Mouse (Mus musculus): Measurements from ENCODE around the gene Sipa1l1. TPM values are rescaled to one million over a fixed set of nuclear protein-coding genes. Genes with fewer than 3 reads are reported as not detected.

Gene Sipa1l1
- polyA plus RNA-seq, 1 experiment from 2014 or later, result 25.9 TPM

DNA sequence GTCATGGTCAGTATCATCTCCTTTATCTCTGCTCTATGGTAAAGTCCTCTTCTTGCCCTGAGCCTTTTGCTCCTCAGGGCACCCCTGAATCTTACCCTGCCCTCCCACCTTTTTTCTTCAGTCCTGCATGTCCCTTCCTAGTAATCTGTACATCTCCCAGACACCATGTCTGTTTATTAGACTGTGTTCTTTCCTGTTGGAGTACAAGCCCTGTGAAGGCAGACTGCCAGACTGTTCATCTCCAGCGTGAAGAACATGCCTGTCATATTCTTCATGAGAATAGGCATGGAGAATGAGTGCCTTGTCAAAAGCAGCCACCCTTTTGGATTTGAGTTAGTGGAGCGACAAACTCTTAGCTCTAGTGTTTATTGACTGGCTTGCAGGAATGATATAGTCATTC, 28.1 kb downstream of the Sipa1l1 start:
- no peak overlapping the region for H3K4me2 ChIP-seq (ENCODE audit: low read depth, low read length)

DNA sequence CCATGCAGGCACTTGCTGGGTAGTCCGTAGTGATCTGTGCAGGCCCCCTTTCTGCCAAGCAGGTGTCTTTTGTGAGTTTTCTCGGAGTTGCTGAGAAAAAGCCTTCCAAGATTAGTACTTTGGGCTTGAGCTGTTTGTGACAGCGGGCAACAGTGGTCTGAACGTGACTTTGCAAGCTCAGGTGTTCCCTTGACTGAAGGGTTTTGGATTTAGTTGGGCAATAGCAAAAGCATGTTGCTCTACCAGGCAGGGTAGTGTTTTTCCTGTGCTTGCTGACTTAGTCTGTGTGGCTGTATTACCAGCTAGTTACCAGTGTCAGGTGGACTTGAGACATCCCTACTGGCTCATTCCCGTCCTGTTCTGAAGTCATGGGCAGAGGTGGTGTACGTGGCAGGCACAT, 30.2 kb downstream of the Sipa1l1 start:
- H3K27ac ChIP-seq (ENCODE audit: low read length), result no peak overlapping the region
- peaks cover 24% of the 10 kb centered on the region for H3K4me1 ChIP-seq (replicated peaks; ENCODE audit: control insufficient read depth, insufficient read depth, low read length)
- 84% methylated on average over 6 of the region's 6 CpGs for WGBS
- no peak overlapping the region for H3K4me3 ChIP-seq (ENCODE audit: low read length)
- no peaks in the 10 kb centered on the region for H3K9me3 ChIP-seq (ENCODE audit: control insufficient read depth, low read length)
- no peaks in the 10 kb centered on the region for H3K27me3 ChIP-seq (ENCODE audit: control insufficient read depth, insufficient read depth, low read depth, low read length)
- no peak overlapping the region for H3K9ac ChIP-seq (ENCODE audit: low read length)
- 0 out of 2 replicates have a peak, but pooled peaks have one; percentile 2 for ATAC-seq (ENCODE audit: low read depth)
- no peaks in the 10 kb centered on the region for H3K36me3 ChIP-seq (ENCODE audit: control insufficient read depth, insufficient read depth, low read length)
- H3K4me2 ChIP-seq (ENCODE audit: low read depth, low read length), result no peak overlapping the region

More for the DNA sequence above, 28.1 kb downstream of the Sipa1l1 start:
- Histone ChIP-seq H3K4me1 (replicated peaks; ENCODE audit: control insufficient read depth, insufficient read depth, low read length) (peaks cover 28% of the 10 kb centered on the region), H3K27ac (ENCODE audit: low read length) (no peak overlapping the region), H3K4me3 (ENCODE audit: low read length) (no peak overlapping the region), H3K9ac (ENCODE audit: low read length) (no peak overlapping the region), H3K9me3 (ENCODE audit: control insufficient read depth, low read length) (no peaks in the 10 kb centered on the region), H3K36me3 (ENCODE audit: control insufficient read depth, insufficient read depth, low read length) (no peaks in the 10 kb centered on the region), H3K27me3 (ENCODE audit: control insufficient read depth, insufficient read depth, low read depth, low read length) (no peaks in the 10 kb centered on the region)
- ATAC-seq (ENCODE audit: low read depth), result no peak
- WGBS, result 29% methylated on average over 2 of the region's 2 CpGs

DNA sequence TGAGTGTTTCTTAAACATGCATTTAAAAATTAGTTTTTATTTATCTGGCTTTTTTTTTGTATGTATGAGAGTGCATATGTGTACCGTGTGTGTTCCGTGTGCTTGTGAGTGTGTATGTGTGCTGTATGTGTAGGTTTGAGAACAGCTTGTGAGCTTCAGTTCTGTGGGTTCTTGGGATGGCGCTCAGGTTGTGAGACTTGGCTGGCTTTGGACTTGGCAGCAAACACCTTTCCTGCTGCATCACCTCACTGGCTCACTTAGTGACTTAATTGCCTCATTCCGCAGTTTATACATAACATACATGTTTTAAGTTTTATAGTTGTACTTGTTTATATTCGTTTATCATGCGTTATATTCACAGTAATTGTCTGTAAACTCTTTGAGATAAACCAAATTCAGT, 35.0 kb downstream of the Sipa1l1 start:
- Histone ChIP-seq H3K27me3 (ENCODE audit: control insufficient read depth, insufficient read depth, low read depth, low read length) (no peaks in the 10 kb centered on the region), H3K27ac (ENCODE audit: low read length) (no peak overlapping the region), H3K4me1 (replicated peaks; ENCODE audit: control insufficient read depth, insufficient read depth, low read length) (0 out of 2 replicates have a peak, but pooled peaks cover 2% of the 10 kb centered on the region), H3K4me2 (ENCODE audit: low read depth, low read length) (no peak overlapping the region), H3K9me3 (ENCODE audit: control insufficient read depth, low read length) (no peaks in the 10 kb centered on the region), H3K4me3 (ENCODE audit: low read length) (no peak overlapping the region), H3K9ac (ENCODE audit: low read length) (no peak overlapping the region), H3K36me3 (ENCODE audit: control insufficient read depth, insufficient read depth, low read length) (no peaks in the 10 kb centered on the region)
- WGBS, result 84% methylated on average over 6 of the region's 6 CpGs
- ATAC-seq (ENCODE audit: low read depth), result no peak

DNA sequence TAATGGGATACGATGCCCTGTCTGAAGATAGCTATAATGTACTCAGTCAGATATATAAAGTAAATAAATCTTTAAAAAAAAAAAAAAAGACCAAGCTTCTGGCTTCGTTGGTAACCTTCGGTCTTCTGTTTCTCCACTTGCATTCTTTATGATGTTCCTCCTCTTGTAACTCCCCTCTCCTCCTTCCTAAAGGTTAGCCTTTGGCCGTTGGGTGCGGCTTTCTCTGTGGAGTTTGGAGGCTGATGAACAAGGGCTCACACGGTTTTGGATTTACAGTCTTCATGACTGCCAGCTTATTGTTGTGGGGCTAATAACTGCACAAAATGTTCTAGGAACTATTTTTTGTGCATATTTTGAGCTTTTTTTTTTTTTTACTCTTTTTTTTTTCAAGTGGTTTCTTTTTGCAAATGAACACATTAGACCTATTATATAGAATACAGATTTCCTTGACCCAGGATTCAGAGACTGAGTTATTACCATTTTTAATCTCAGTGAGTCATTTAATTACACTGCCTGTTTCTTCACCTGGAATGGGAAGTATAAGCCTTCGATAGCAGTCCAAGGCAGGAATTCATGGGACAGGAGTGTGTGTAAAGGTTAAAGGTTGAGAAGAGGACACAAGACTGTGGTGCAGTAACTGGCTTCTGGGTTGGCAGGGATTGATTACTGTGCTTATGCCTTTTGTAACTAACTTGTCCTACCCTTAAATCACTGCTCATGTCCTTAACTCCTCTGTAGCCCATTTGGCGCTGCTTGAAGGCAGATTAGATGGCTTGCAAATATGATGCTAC, 37.9 kb downstream of the Sipa1l1 start:
- Histone ChIP-seq H3K27me3 (ENCODE audit: control insufficient read depth, insufficient read depth, low read depth, low read length) (no peaks in the 10 kb centered on the region), H3K9ac (ENCODE audit: low read length) (no peak overlapping the region), H3K9me3 (ENCODE audit: control insufficient read depth, low read length) (no peaks in the 10 kb centered on the region), H3K4me1 (replicated peaks; ENCODE audit: control insufficient read depth, insufficient read depth, low read length) (0 out of 2 replicates have a peak, but pooled peaks cover 2% of the 10 kb centered on the region), H3K36me3 (ENCODE audit: control insufficient read depth, insufficient read depth, low read length) (no peaks in the 10 kb centered on the region), H3K27ac (ENCODE audit: low read length) (no peak overlapping the region), H3K4me2 (ENCODE audit: low read depth, low read length) (no peak overlapping the region), H3K4me3 (ENCODE audit: low read length) (no peak overlapping the region)
- 71% methylated on average over 8 of the region's 8 CpGs for WGBS
- no peak for ATAC-seq (ENCODE audit: low read depth)

DNA sequence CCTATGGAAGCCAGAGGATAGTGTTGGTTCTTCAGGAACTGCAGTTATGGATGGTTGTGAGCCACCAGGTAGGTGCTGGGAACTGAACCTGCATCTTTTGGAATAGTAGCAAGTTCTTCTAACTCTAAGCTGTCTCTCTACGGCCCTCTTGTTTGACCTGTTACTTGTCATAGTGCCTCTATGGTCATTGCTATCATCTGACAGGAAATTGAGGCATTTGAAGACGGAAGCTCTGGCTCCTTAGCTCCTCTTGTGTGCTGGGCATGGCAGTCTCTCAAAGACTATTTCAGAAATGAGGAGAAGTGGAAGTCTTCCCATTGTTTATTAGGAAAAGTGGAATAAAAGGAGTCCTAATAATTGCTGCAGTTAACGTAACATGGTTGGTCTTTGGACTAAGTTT, 38.9 kb downstream of the Sipa1l1 start:
- no peak overlapping the region for H3K4me2 ChIP-seq (ENCODE audit: low read depth, low read length)
- 76% methylated on average over 3 of the region's 3 CpGs for WGBS
- no peaks in the 10 kb centered on the region for H3K27me3 ChIP-seq (ENCODE audit: control insufficient read depth, insufficient read depth, low read depth, low read length)
- H3K9me3 ChIP-seq (ENCODE audit: control insufficient read depth, low read length), result no peaks in the 10 kb centered on the region
- no peaks in the 10 kb centered on the region for H3K36me3 ChIP-seq (ENCODE audit: control insufficient read depth, insufficient read depth, low read length)
- H3K4me1 ChIP-seq (replicated peaks; ENCODE audit: control insufficient read depth, insufficient read depth, low read length), result 0 out of 2 replicates have a peak, but pooled peaks cover 2% of the 10 kb centered on the region
- ATAC-seq (ENCODE audit: low read depth), result no peak
- H3K4me3 ChIP-seq (ENCODE audit: low read length), result no peak overlapping the region
- no peak overlapping the region for H3K9ac ChIP-seq (ENCODE audit: low read length)
- no peak overlapping the region for H3K27ac ChIP-seq (ENCODE audit: low read length)

DNA sequence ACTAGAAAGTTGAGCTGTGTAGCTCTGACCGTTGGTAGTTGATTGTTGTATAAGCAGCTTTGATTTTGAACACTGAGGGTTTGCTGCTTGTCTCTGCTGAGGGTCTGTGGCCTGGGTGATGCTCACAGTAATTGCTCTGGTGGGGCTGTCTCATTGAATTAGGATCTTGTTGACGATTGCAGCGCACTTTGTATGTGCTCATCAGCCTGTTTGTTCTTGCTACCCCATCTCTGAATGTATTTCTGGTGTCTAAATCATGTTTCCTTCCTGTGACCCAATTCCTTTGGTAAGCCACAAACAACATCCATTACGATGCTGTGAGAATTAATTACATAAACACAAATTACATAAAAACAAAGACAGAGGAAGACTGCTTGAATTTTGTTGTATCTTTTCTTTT, 39.5 kb downstream of the Sipa1l1 start:
- H3K4me2 ChIP-seq (ENCODE audit: low read depth, low read length), result no peak overlapping the region
- no peak overlapping the region for H3K27ac ChIP-seq (ENCODE audit: low read length)
- H3K4me3 ChIP-seq (ENCODE audit: low read length), result no peak overlapping the region
- H3K36me3 ChIP-seq (ENCODE audit: control insufficient read depth, insufficient read depth, low read length), result no peaks in the 10 kb centered on the region
- H3K9me3 ChIP-seq (ENCODE audit: control insufficient read depth, low read length), result no peaks in the 10 kb centered on the region
- no peaks in the 10 kb centered on the region for H3K4me1 ChIP-seq (replicated peaks; ENCODE audit: control insufficient read depth, insufficient read depth, low read length)
- no peaks in the 10 kb centered on the region for H3K27me3 ChIP-seq (ENCODE audit: control insufficient read depth, insufficient read depth, low read depth, low read length)
- WGBS, result 81% methylated on average over 4 of the region's 4 CpGs
- H3K9ac ChIP-seq (ENCODE audit: low read length), result no peak overlapping the region
- ATAC-seq (ENCODE audit: low read depth), result no peak

DNA sequence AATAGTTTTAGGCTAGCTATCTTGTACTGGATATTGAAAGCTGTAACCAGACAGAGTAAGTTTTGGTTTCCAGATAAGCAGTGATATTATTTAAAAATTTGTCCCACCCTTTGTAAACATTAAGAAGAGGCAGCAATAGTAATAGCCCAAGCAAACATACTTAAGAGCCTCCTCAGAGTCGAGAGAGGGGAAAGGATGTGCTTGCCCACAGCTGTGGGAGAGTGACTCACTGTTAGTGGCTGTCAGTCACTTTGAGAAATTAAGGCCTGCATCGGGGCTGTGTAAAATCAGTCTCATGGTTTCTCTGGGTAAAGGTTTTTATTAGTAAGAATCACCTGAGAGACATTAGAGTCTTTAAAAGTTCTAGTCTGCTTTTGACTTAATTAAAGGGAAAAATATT, 40.6 kb downstream of the Sipa1l1 start:
- WGBS, result 28% methylated on average over 2 of the region's 2 CpGs

DNA sequence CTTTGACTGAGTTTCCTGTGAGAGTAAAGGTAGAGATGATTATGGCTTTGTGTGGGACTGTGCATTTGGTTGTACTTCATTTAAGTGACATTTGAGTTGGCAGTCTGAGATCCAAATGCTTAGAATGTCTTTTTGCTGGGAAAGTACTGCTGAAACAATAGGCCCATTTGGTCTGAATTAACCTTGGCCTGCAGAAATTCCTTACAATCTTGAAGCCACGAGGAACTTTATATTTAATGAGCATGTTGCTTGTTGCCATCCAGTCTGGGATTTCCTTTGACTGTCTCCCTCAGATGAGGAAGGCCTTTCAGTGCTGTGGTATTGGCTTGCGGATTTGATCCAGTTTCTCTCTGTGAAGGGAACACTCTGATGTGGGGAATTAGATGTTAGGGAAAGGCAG, 43.9 kb downstream of the Sipa1l1 start:
- Histone ChIP-seq H3K4me2 (ENCODE audit: low read depth, low read length) (no peak overlapping the region), H3K4me3 (ENCODE audit: low read length) (no peak overlapping the region), H3K36me3 (ENCODE audit: control insufficient read depth, insufficient read depth, low read length) (peaks cover 4% of the 10 kb centered on the region), H3K9ac (ENCODE audit: low read length) (no peak overlapping the region), H3K4me1 (replicated peaks; ENCODE audit: control insufficient read depth, insufficient read depth, low read length) (no peaks in the 10 kb centered on the region), H3K27ac (ENCODE audit: low read length) (no peak overlapping the region), H3K9me3 (ENCODE audit: control insufficient read depth, low read length) (no peaks in the 10 kb centered on the region), H3K27me3 (ENCODE audit: control insufficient read depth, insufficient read depth, low read depth, low read length) (no peaks in the 10 kb centered on the region)
- WGBS, result 71% methylated on average over 2 of the region's 2 CpGs
- no peak for ATAC-seq (ENCODE audit: low read depth)

More for the DNA sequence above, 40.6 kb downstream of the Sipa1l1 start:
- Histone ChIP-seq H3K4me2 (ENCODE audit: low read depth, low read length) (no peak overlapping the region), H3K4me1 (replicated peaks; ENCODE audit: control insufficient read depth, insufficient read depth, low read length) (no peaks in the 10 kb centered on the region), H3K36me3 (ENCODE audit: control insufficient read depth, insufficient read depth, low read length) (peaks cover 4% of the 10 kb centered on the region), H3K27ac (ENCODE audit: low read length) (no peak overlapping the region), H3K4me3 (ENCODE audit: low read length) (no peak overlapping the region), H3K27me3 (ENCODE audit: control insufficient read depth, insufficient read depth, low read depth, low read length) (no peaks in the 10 kb centered on the region), H3K9me3 (ENCODE audit: control insufficient read depth, low read length) (no peaks in the 10 kb centered on the region), H3K9ac (ENCODE audit: low read length) (no peak overlapping the region)
- ATAC-seq (ENCODE audit: low read depth), result no peak

DNA sequence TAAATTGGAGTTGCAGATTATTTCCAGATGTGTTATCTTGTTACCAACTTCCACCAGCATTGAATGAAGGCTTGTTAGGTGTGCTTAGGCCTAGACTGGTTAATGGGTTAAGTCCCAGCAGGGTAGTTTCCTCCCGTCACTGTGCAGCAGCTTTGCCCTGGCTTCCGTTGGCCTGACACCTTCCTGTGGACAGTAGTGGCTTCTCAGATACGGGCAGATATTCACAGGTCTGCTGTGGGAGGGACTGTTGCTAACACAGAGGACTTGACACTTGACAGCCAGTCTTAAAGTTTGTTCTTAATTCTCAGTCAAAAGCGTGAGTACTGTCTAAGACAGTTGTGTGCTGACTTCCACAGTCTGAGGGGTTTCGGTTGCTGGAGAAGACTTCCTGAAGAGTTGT, 45.8 kb downstream of the Sipa1l1 start:
- H3K36me3 ChIP-seq (ENCODE audit: control insufficient read depth, insufficient read depth, low read length), result peaks cover 4% of the 10 kb centered on the region
- 63% methylated on average over 5 of the region's 5 CpGs for WGBS
- H3K4me3 ChIP-seq (ENCODE audit: low read length), result no peak overlapping the region
- no peaks in the 10 kb centered on the region for H3K27me3 ChIP-seq (ENCODE audit: control insufficient read depth, insufficient read depth, low read depth, low read length)
- no peak overlapping the region for H3K4me2 ChIP-seq (ENCODE audit: low read depth, low read length)
- no peak overlapping the region for H3K27ac ChIP-seq (ENCODE audit: low read length)
- no peak overlapping the region for H3K9ac ChIP-seq (ENCODE audit: low read length)
- no peaks in the 10 kb centered on the region for H3K4me1 ChIP-seq (replicated peaks; ENCODE audit: control insufficient read depth, insufficient read depth, low read length)
- H3K9me3 ChIP-seq (ENCODE audit: control insufficient read depth, low read length), result no peaks in the 10 kb centered on the region
- ATAC-seq (ENCODE audit: low read depth), result no peak

All from lung, embryonic 16.5 days (tissue).